Mouse (Mus musculus) gastrocnemius, postnatal 36 days (tissue): ENCODE data around the gene 2310022B05Rik. TPM values are rescaled to one million over a fixed set of nuclear protein-coding genes. Genes with fewer than 3 reads are reported as not detected.

Source experiments
- DNase-seq, 2 experiments: peaks; one replicate each; pipeline ENCODE4 v3.0.0; 2022
- intact Hi-C: fragments of 180-260 bp; cut with DNase I; formaldehyde crosslinking; loops from one replicate; pipeline ENCODE4 v1.15.1; 2025
- long read RNA-seq, 2 experiments: library from polyadenylated mRNA; stranded (forward); transcript quantifications; one replicate each; pipeline ENCODE4 v2.0.0; 2021
- total RNA-seq, 2 experiments: library from RNA; stranded (reverse); gene quantifications; 2 replicates each; pipeline ENCODE4 v1.2.3; 2021

Gene 2310022B05Rik
- 10 to 100 TPM in 1 of 2 experiments, 1 to 10 TPM in 1; 9.9 to 12.1 TPM for total RNA-seq
- long read RNA-seq, experiment 1, transcript 2310022B05Rik-201 (4 exons, 3,307 nt): major isoform, 9 of 12 reads
- long read RNA-seq, experiment 1, partial matches to known transcripts: 0 of 12 reads
- long read RNA-seq, experiment 1, other reads (novel, unspliced or antisense): 3 of 12 reads
- long read RNA-seq, experiment 2, transcript 2310022B05Rik-201 (4 exons, 3,307 nt): major isoform, 19 of 27 reads
- long read RNA-seq, experiment 2, partial matches to known transcripts: 1 of 27 reads
- long read RNA-seq, experiment 2, other reads (novel, unspliced or antisense): 7 of 27 reads

- peak; percentile 78 to 84 for DNase-seq
- intact Hi-C loops: no loop called here
These were observed at the start of gene 2310022B05Rik for GRCm38 (mm10) chr8:124663112-124663873. TSS of gene 2310022B05Rik (minus strand) at chr8:124663369.

- intact Hi-C loops: no loop called here
- no peak for DNase-seq
These were observed 42.7 kb upstream of the 2310022B05Rik start for GRCm38 (mm10) chr8:124705823-124706222.

GRCm38 (mm10) chr8:124704376-124704775, 41.2 kb upstream of the 2310022B05Rik start:
- intact Hi-C loops: no loop called here

GRCm38 (mm10) chr8:124703526-124703925, 40.4 kb upstream of the 2310022B05Rik start:
- no peak for DNase-seq
- intact Hi-C loops: no loop called here

More at GRCm38 (mm10) chr8:124704376-124704775, 41.2 kb upstream of the 2310022B05Rik start:
- no peak for DNase-seq

- intact Hi-C loops: no loop called here
- DNase-seq: no peak
These were observed 39.0 kb upstream of the 2310022B05Rik start for GRCm38 (mm10) chr8:124702183-124702582.

- no peak for DNase-seq
These were observed 37.9 kb upstream of the 2310022B05Rik start for GRCm38 (mm10) chr8:124701023-124701422.

GRCm38 (mm10) chr8:124700271-124700670, 37.1 kb upstream of the 2310022B05Rik start:
- intact Hi-C loops: no loop called here
- DNase-seq: no peak

More at GRCm38 (mm10) chr8:124701023-124701422, 37.9 kb upstream of the 2310022B05Rik start:
- intact Hi-C loops: no loop called here

- DNase-seq: no peak
- intact Hi-C loops: no loop called here
These were observed 32.4 kb upstream of the 2310022B05Rik start for GRCm38 (mm10) chr8:124695424-124696100.

GRCm38 (mm10) chr8:124691706-124692105, 28.5 kb upstream of the 2310022B05Rik start:
- DNase-seq: no peak
- intact Hi-C loops: no loop called here

- no peak for DNase-seq
- intact Hi-C loops: no loop called here
These were observed 25.7 kb upstream of the 2310022B05Rik start for GRCm38 (mm10) chr8:124688899-124689298.

GRCm38 (mm10) chr8:124682218-124682617, 19.0 kb upstream of the 2310022B05Rik start:
- intact Hi-C loops: no loop called here
- no peak for DNase-seq

GRCm38 (mm10) chr8:124681792-124682157, 18.6 kb upstream of the 2310022B05Rik start:
- intact Hi-C loops: no loop called here
- no peak for DNase-seq

- intact Hi-C loops: no loop called here
- DNase-seq: no peak
These were observed 18.1 kb upstream of the 2310022B05Rik start for GRCm38 (mm10) chr8:124681077-124681791.

GRCm38 (mm10) chr8:124678246-124678645, 15.1 kb upstream of the 2310022B05Rik start:
- DNase-seq: no peak
- intact Hi-C loops: loop anchor here (10.0 kb wide), 1 partner anchor 293 kb away; no protein-coding TSS in a partner anchor

- peak; percentile 64 to 78 for DNase-seq
These were observed 14.3 kb upstream of the 2310022B05Rik start for GRCm38 (mm10) chr8:124677486-124677885.

GRCm38 (mm10) chr8:124677078-124677477, 13.9 kb upstream of the 2310022B05Rik start:
- intact Hi-C loops: loop anchor here (1.0 to 10.0 kb wide), 2 partner anchors 61 to 292 kb away; no protein-coding TSS in a partner anchor

More at GRCm38 (mm10) chr8:124677486-124677885, 14.3 kb upstream of the 2310022B05Rik start:
- intact Hi-C loops: loop anchor here (1.0 to 10.0 kb wide), 2 partner anchors 61 to 293 kb away; no protein-coding TSS in a partner anchor

GRCm38 (mm10) chr8:124676661-124677060, 13.5 kb upstream of the 2310022B05Rik start:
- intact Hi-C loops: loop anchor here (1.0 to 10.0 kb wide), 2 partner anchors 60 to 292 kb away; no protein-coding TSS in a partner anchor
- DNase-seq: no peak

More at GRCm38 (mm10) chr8:124677078-124677477, 13.9 kb upstream of the 2310022B05Rik start:
- no peak for DNase-seq

- no peak for DNase-seq
- intact Hi-C loops: loop anchor here (10.0 kb wide), 1 partner anchor 288 kb away; no protein-coding TSS in a partner anchor
These were observed 9.2 kb upstream of the 2310022B05Rik start for GRCm38 (mm10) chr8:124672345-124672744.

- intact Hi-C loops: no loop called here
- no peak for DNase-seq
These were observed 5.6 kb upstream of the 2310022B05Rik start for GRCm38 (mm10) chr8:124668798-124669197.

- intact Hi-C loops: no loop called here
- no peak for DNase-seq
These were observed 1.2 kb upstream of the 2310022B05Rik start for GRCm38 (mm10) chr8:124664414-124664813.
